Mouse (Mus musculus) CH12.LX (cell line): Measurements from ENCODE around the gene Prep.

Source experiments
- CTCF ChIP-seq, 2 experiments: IDR thresholded peaks in 1 of 2; conservative IDR thresholded peaks in 1 of 2; 2 replicates each; pipeline ENCODE4 v1.5.1; 2011 to 2012; ENCODE audit warnings: low read depth in 2 of 2, low read length in 2 of 2, improper control_type of control experiment in 1 of 2, inconsistent platforms in 1 of 2, mild to moderate bottlenecking in 1 of 2, moderate library complexity in 1 of 2
- E2F4 ChIP-seq: IDR thresholded peaks from 2 replicates; pipeline ENCODE4 v1.6.1; 2011; ENCODE audit warnings: low read depth, low read length, improper control_type of control experiment; ENCODE audit not compliant: insufficient replicate concordance
- ELF1 ChIP-seq: IDR thresholded peaks from 2 replicates; pipeline ENCODE4 v1.6.1; 2014; ENCODE audit warnings: low read depth, mild to moderate bottlenecking, inconsistent platforms, low read length, improper control_type of control experiment
- EP300 ChIP-seq: IDR thresholded peaks from 2 replicates; pipeline ENCODE4 v1.6.1; 2011; ENCODE audit warnings: low read length, improper control_type of control experiment
- HCFC1 ChIP-seq: IDR thresholded peaks from 2 replicates; pipeline ENCODE4 v1.6.1; 2012; ENCODE audit warnings: low read depth, mild to moderate bottlenecking, inconsistent platforms, low read length, improper control_type of control experiment
- JUND ChIP-seq: conservative IDR thresholded peaks from 2 replicates; pipeline ENCODE4 v1.6.1; 2011; ENCODE audit warnings: low read depth, low read length, improper control_type of control experiment
- KAT2A ChIP-seq: IDR thresholded peaks from 2 replicates; pipeline ENCODE4 v1.6.1; 2012; ENCODE audit warnings: low read length, improper control_type of control experiment, inconsistent platforms; ENCODE audit not compliant: insufficient replicate concordance
- PAX5 ChIP-seq: IDR thresholded peaks from 2 replicates; pipeline ENCODE4 v1.6.1; 2012; ENCODE audit warnings: low read length, inconsistent platforms, mixed read lengths
- POLR2A ChIP-seq: IDR thresholded peaks from 2 replicates; pipeline ENCODE4 v1.6.1; 2011; ENCODE audit warnings: low read depth, mild to moderate bottlenecking, improper control_type of control experiment, low read length
- POLR2AphosphoS2 ChIP-seq: IDR thresholded peaks from 2 replicates; pipeline ENCODE4 v1.6.1; 2011; ENCODE audit warnings: low read depth, low read length, improper control_type of control experiment
- TCF12 ChIP-seq: IDR thresholded peaks from 2 replicates; pipeline ENCODE4 v1.6.1; 2014; ENCODE audit warnings: low read depth, mild to moderate bottlenecking, inconsistent platforms, low read length, improper control_type of control experiment
- UBTF ChIP-seq: IDR thresholded peaks from 2 replicates; pipeline ENCODE4 v1.6.1; 2012; ENCODE audit warnings: low read depth, mild to moderate bottlenecking, inconsistent platforms, low read length, improper control_type of control experiment, moderate library complexity
- USF1 ChIP-seq: IDR thresholded peaks from 2 replicates; pipeline ENCODE4 v1.6.1; 2014; ENCODE audit warnings: low read depth, mild to moderate bottlenecking, inconsistent platforms, low read length, improper control_type of control experiment
- ZC3H11A ChIP-seq: IDR thresholded peaks from 2 replicates; pipeline ENCODE4 v1.6.1; 2012; ENCODE audit warnings: low read depth, mild to moderate bottlenecking, inconsistent platforms, low read length, improper control_type of control experiment

- TF ChIP-seq PAX5 (no peak), E2F4 (no peak), ZC3H11A (no peak), CTCF (conservative IDR thresholded peaks at IDR 0.05 in 1 of 2, IDR thresholded peaks at IDR 0.05 in 1 of 2; ENCODE audit: low read depth in 2 of 2, low read length in 2 of 2) (no peak), POLR2A (no peak), EP300 (no peak), JUND (no peak), UBTF (no peak), TCF12 (no peak), HCFC1 (no peak), KAT2A (no peak), ELF1 (no peak), USF1 (no peak), POLR2AphosphoS2 (no peak)
Measured at GRCm38 (mm10) chr10:45121637-45122036, 54.6 kb downstream of the Prep start.
